Mouse (Mus musculus) lung, embryonic 16.5 days (tissue): ENCODE data around the gene Haao. TPM values are rescaled to one million over a fixed set of nuclear protein-coding genes. Genes with fewer than 3 reads are reported as not detected.

Experiments
- ATAC-seq: fragments of 200-750 bp; cut with Nextera tagmentation; 2 replicates; pipeline ENCODE4 v1.8.0; 2017; ENCODE audit warnings: low read depth, mild to moderate bottlenecking, moderate library complexity
- H3K27ac ChIP-seq: fragments of 300-500 bp; sonication (generic); 2 replicates; pipeline ENCODE4 v1.5.1; 2014; ENCODE audit warnings: mild to moderate bottlenecking, control low read depth, low read length
- H3K27me3 ChIP-seq: fragments of 300-500 bp; sonication (generic); 2 replicates; pipeline ENCODE4 v1.6.1; 2014; ENCODE audit warnings: low read depth, low read length, mixed read lengths; ENCODE audit not compliant: control insufficient read depth, insufficient read depth
- H3K36me3 ChIP-seq: fragments of 300-500 bp; sonication (generic); 2 replicates; pipeline ENCODE4 v1.6.1; 2014; ENCODE audit warnings: low read length; ENCODE audit not compliant: control insufficient read depth, insufficient read depth
- H3K4me1 ChIP-seq: fragments of 300-500 bp; sonication (generic); replicated peaks from 2 replicates; pipeline ENCODE4 v1.6.1; 2014; ENCODE audit warnings: low read length, mixed read lengths; ENCODE audit not compliant: control insufficient read depth, insufficient read depth
- H3K4me2 ChIP-seq: fragments of 300-500 bp; sonication (generic); 2 replicates; pipeline ENCODE4 v1.6.1; 2014; ENCODE audit warnings: low read depth, low read length, control low read depth
- H3K4me3 ChIP-seq: fragments of 300-500 bp; sonication (generic); 2 replicates; pipeline ENCODE4 v1.5.1; 2014; ENCODE audit warnings: mild to moderate bottlenecking, low read length, control low read depth
- H3K9ac ChIP-seq: fragments of 300-500 bp; sonication (generic); 2 replicates; pipeline ENCODE4 v1.6.1; 2014; ENCODE audit warnings: low read length, control low read depth
- H3K9me3 ChIP-seq: fragments of 300-500 bp; sonication (generic); 2 replicates; pipeline ENCODE4 v1.6.1; 2016; ENCODE audit warnings: low read length; ENCODE audit not compliant: control insufficient read depth
- WGBS: fragments of 180-500 bp; shearing (Covaris S2); extraction: QIAGEN DNeasy Blood & Tissue Kit; methylation state at CpG from one replicate; pipeline ENCODE4 v1.1.7; 2014; 5-methylcytosine and 5-hydroxymethylcytosine counted together
- polyA plus RNA-seq: library from polyadenylated mRNA; unstranded; fragments of >200 nt; fragmentation: Nextera tagmentation; extraction: Ambion mirVana; gene quantifications from 2 replicates; pipeline ENCODE4 v1.2.1, GENCODE M21; 2015

The Haao gene
- polyA plus RNA-seq, 1 experiment from 2014 or later, result 1.8 TPM

DNA sequence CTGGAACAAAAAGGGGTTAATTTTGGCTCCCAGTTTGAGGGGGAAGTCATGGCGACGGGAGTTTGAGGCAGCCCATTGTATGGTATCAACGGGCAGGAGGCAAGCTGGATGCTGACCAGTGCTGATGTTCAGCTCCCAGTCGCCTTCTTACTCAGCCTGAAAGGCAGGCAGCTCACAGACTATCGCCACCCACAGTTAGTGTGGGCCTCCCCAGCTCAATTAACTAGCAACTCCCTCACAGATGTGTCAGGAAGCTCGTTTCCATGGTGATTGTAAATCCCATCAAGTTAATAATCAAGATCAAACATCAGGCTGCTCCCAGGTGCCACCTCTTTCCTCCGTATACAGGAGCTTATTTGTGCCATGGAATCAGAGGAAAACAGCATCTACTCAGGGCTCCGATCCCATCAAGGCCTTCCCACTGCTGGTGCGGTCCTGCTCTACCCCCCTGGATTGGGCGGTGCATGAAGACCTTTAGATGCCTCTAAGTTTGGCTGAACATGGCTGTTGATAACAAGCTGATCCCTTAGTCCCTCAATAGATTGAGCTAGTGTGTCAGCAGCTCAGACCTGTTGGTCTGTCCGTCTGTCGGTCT is 1.4 kb upstream of the Haao start:
- Histone ChIP-seq H3K36me3 (no peaks in the 10 kb centered on the region), H3K4me2 (no peak overlapping the region), H3K9me3 (no peaks in the 10 kb centered on the region), H3K4me3 (no peak overlapping the region), H3K9ac (no peak overlapping the region), H3K4me1 (0 out of 2 replicates have a peak, but pooled peaks cover 3% of the 10 kb centered on the region), H3K27ac (no peak overlapping the region), H3K27me3 (no peaks in the 10 kb centered on the region)
- 68% methylated on average over 12 of the region's 12 CpGs for WGBS
- ATAC-seq, result no peak

- H3K27me3 ChIP-seq, result no peaks in the 10 kb centered on the region
- ATAC-seq, result no peak
- 0 out of 2 replicates have a peak, but pooled peaks cover 3% of the 10 kb centered on the region for H3K4me1 ChIP-seq
- WGBS, result 45% methylated on average over 4 of the region's 4 CpGs
- no peaks in the 10 kb centered on the region for H3K36me3 ChIP-seq
- no peaks in the 10 kb centered on the region for H3K9me3 ChIP-seq
- H3K9ac ChIP-seq, result no peak overlapping the region
- no peak overlapping the region for H3K4me2 ChIP-seq
- H3K4me3 ChIP-seq, result no peak overlapping the region
- H3K27ac ChIP-seq, result no peak overlapping the region
These were observed 719 bp upstream of the Haao start for GRCm38 (mm10) chr17:83848482-83848881.

GRCm38 (mm10) chr17:83847100-83847499 is 663 bp downstream of the Haao start:
- no peak overlapping the region for H3K27ac ChIP-seq
- no peak for ATAC-seq
- no peak overlapping the region for H3K4me2 ChIP-seq
- H3K9ac ChIP-seq, result no peak overlapping the region
- no peak overlapping the region for H3K4me3 ChIP-seq
- H3K27me3 ChIP-seq, result no peaks in the 10 kb centered on the region
- no peaks in the 10 kb centered on the region for H3K9me3 ChIP-seq
- 85% methylated on average over 6 of the region's 6 CpGs for WGBS
- no peaks in the 10 kb centered on the region for H3K36me3 ChIP-seq
- 0 out of 2 replicates have a peak, but pooled peaks cover 3% of the 10 kb centered on the region for H3K4me1 ChIP-seq

- Histone ChIP-seq H3K36me3 (no peaks in the 10 kb centered on the region), H3K27me3 (no peaks in the 10 kb centered on the region), H3K4me2 (no peak overlapping the region), H3K9me3 (no peaks in the 10 kb centered on the region), H3K9ac (no peak overlapping the region), H3K27ac (no peak overlapping the region), H3K4me1 (0 out of 2 replicates have a peak, but pooled peaks cover 3% of the 10 kb centered on the region), H3K4me3 (no peak overlapping the region)
- 72% methylated on average over 21 of the region's 21 CpGs for WGBS
- ATAC-seq, result no peak
These were observed 1.3 kb downstream of the Haao start for GRCm38 (mm10) chr17:83846301-83847021.

DNA sequence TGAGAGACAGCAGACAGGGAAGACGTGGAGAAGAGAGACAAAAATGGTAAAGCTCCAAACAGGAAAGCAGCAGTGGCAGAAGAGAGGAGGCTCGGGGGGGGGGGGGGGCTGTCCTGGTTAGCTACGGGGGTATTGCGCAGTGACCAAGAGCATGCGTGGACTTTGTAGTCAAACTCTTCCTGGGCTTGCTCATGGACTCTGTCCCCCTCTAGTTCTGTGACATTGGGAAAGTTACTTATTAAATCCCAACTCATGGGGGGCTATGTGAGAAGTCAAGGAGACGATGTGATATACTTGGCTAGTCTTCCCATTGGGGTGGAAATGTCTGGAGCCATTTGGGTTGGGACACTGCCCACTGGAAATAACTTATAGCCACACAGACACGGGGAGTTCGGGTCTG is 2.2 kb downstream of the Haao start:
- no peak overlapping the region for H3K27ac ChIP-seq
- no peaks in the 10 kb centered on the region for H3K9me3 ChIP-seq
- H3K27me3 ChIP-seq, result no peaks in the 10 kb centered on the region
- H3K36me3 ChIP-seq, result no peaks in the 10 kb centered on the region
- no peak for ATAC-seq
- H3K4me2 ChIP-seq, result no peak overlapping the region
- H3K4me3 ChIP-seq, result no peak overlapping the region
- H3K9ac ChIP-seq, result no peak overlapping the region
- 0 out of 2 replicates have a peak, but pooled peaks cover 3% of the 10 kb centered on the region for H3K4me1 ChIP-seq
- 71% methylated on average over 8 of the region's 8 CpGs for WGBS

DNA sequence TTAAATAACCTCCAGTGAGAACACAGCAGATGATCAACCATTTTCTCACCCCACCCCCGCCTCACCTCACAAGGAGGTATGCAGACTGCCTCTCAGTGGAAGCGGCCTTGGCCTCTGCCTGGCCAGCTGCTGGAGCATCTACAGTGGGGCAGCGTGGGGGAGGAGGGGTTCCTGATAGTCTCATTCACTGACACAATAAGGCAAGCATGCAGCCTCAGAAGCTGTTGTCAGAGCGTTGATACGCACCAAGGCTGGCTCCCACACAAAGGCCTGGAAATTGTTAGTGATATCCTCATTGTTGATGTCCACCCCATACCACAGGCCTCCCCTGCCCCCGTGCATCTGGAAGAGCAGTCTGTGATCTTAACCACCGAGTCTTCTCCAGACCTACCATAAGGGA is 4.0 kb downstream of the Haao start:
- no peak overlapping the region for H3K4me3 ChIP-seq
- ATAC-seq, result no peak
- H3K4me2 ChIP-seq, result no peak overlapping the region
- 55% methylated on average over 7 of the region's 7 CpGs for WGBS
- no peak overlapping the region for H3K27ac ChIP-seq
- H3K27me3 ChIP-seq, result no peaks in the 10 kb centered on the region
- H3K36me3 ChIP-seq, result no peaks in the 10 kb centered on the region
- H3K9ac ChIP-seq, result no peak overlapping the region
- H3K4me1 ChIP-seq, result no peaks in the 10 kb centered on the region
- H3K9me3 ChIP-seq, result no peaks in the 10 kb centered on the region

GRCm38 (mm10) chr17:83841011-83841410 is 6.8 kb downstream of the Haao start:
- H3K27me3 ChIP-seq, result no peaks in the 10 kb centered on the region
- no peak for ATAC-seq
- no peaks in the 10 kb centered on the region for H3K4me1 ChIP-seq
- H3K9me3 ChIP-seq, result no peaks in the 10 kb centered on the region
- no peak overlapping the region for H3K9ac ChIP-seq
- WGBS, result 73% methylated on average over 5 of the region's 5 CpGs
- no peak overlapping the region for H3K4me3 ChIP-seq
- H3K4me2 ChIP-seq, result no peak overlapping the region
- no peak overlapping the region for H3K27ac ChIP-seq
- H3K36me3 ChIP-seq, result no peaks in the 10 kb centered on the region

DNA sequence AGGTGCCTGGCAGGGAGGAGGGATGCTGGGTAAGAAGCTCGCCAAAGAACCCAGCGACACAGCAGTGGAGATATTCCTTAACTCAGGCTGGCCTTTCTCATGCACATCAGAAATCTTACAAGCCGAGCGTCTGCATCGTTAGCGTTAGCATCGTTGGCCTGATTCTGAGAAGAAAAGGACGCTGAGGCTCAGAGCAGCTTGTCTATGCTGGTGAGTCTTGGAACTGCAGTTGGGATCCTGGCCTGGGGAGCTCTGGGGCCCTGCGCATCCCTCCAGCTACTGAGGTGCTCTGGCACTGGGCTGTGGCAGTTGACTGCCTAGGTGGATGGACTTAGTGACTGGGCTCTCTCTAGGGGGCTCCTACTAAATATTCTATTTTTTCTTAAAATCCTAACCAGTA is 8.6 kb downstream of the Haao start:
- no peak for ATAC-seq
- Histone ChIP-seq H3K4me2 (no peak overlapping the region), H3K36me3 (no peaks in the 10 kb centered on the region), H3K9ac (no peak overlapping the region), H3K27ac (no peak overlapping the region), H3K9me3 (no peaks in the 10 kb centered on the region), H3K27me3 (no peaks in the 10 kb centered on the region), H3K4me1 (no peaks in the 10 kb centered on the region), H3K4me3 (no peak overlapping the region)
- 72% methylated on average over 9 of the region's 9 CpGs for WGBS

GRCm38 (mm10) chr17:83837659-83838190 is 10.0 kb downstream of the Haao start:
- no peaks in the 10 kb centered on the region for H3K9me3 ChIP-seq
- peaks cover 4% of the 10 kb centered on the region; the same call in 1 of the 2 replicates for H3K4me1 ChIP-seq
- H3K36me3 ChIP-seq, result no peaks in the 10 kb centered on the region
- H3K4me3 ChIP-seq, result no peak overlapping the region
- H3K9ac ChIP-seq, result no peak overlapping the region
- no peaks in the 10 kb centered on the region for H3K27me3 ChIP-seq
- H3K4me2 ChIP-seq, result no peak overlapping the region
- WGBS, result 75% methylated on average over 8 of the region's 8 CpGs
- no peak for ATAC-seq
- H3K27ac ChIP-seq, result no peak overlapping the region
